Mouse (Mus musculus) midbrain, postnatal 0 days (tissue): ENCODE measurements around the gene Hrct1. TPM values are rescaled to one million over a fixed set of nuclear protein-coding genes. Genes with fewer than 3 reads are reported as not detected.
A peak's percentile ranks its signal among the peaks of the same experiment; 100 is the strongest.

Source experiments
- ATAC-seq: fragments of 200-750 bp; cut with Nextera tagmentation; 2 replicates; pipeline ENCODE4 v1.8.0; 2017; ENCODE audit warnings: moderate number of reproducible peaks, mild to moderate bottlenecking, moderate TSS enrichment, moderate library complexity; ENCODE audit not compliant: low FRiP score
- DNase-seq: peaks from one replicate; pipeline ENCODE4 v3.0.0-alpha.2; 2015; ENCODE audit warnings: low spot score
- H3K27ac ChIP-seq: fragments of 300-500 bp; sonication (generic); 2 replicates; pipeline ENCODE4 v1.5.1; 2014; ENCODE audit warnings: low read depth, mild to moderate bottlenecking, low read length, mixed read lengths
- H3K27me3 ChIP-seq: fragments of 300-500 bp; sonication (generic); 2 replicates; pipeline ENCODE4 v1.6.1; 2014; ENCODE audit warnings: low read length, control low read depth, mixed read lengths; ENCODE audit not compliant: insufficient read depth
- H3K36me3 ChIP-seq: fragments of 300-500 bp; sonication (generic); 2 replicates; pipeline ENCODE4 v1.6.1; 2014; ENCODE audit warnings: low read length, control low read depth, mixed read lengths; ENCODE audit not compliant: insufficient read depth
- H3K4me1 ChIP-seq: fragments of 300-500 bp; sonication (generic); 2 replicates; pipeline ENCODE4 v1.6.1; 2014; ENCODE audit warnings: mild to moderate bottlenecking, control low read depth, antibody characterized with exemption, low read length, mixed read lengths; ENCODE audit not compliant: insufficient read depth
- H3K4me2 ChIP-seq: fragments of 300-500 bp; sonication (generic); 2 replicates; pipeline ENCODE4 v1.6.1; 2014; ENCODE audit warnings: low read depth, mild to moderate bottlenecking, low read length, mixed read lengths; ENCODE audit not compliant: poor library complexity, severe bottlenecking
- H3K4me3 ChIP-seq: fragments of 300-500 bp; sonication (generic); 2 replicates; pipeline ENCODE4 v1.5.1; 2014; ENCODE audit warnings: low read depth, mild to moderate bottlenecking, low read length, moderate library complexity
- H3K9ac ChIP-seq: fragments of 300-500 bp; sonication (generic); replicated peaks from 2 replicates; pipeline ENCODE4 v1.6.1; 2014; ENCODE audit warnings: mild to moderate bottlenecking, low read length, moderate library complexity, mixed read lengths; ENCODE audit not compliant: poor library complexity, severe bottlenecking
- H3K9me3 ChIP-seq: fragments of 300-500 bp; sonication (generic); 2 replicates; pipeline ENCODE4 v1.6.1; 2016; ENCODE audit warnings: low read length, control low read depth
- CTCF ChIP-seq: IDR thresholded peaks from 2 replicates; pipeline ENCODE4 v1.5.1; 2016; ENCODE audit warnings: antibody characterized with exemption, mild to moderate bottlenecking
- WGBS: fragments of 180-500 bp; shearing (Covaris S2); extraction: QIAGEN DNeasy Blood & Tissue Kit; methylation state at CpG from one replicate; pipeline ENCODE4 v1.1.7; 2014; 5-methylcytosine and 5-hydroxymethylcytosine counted together
- polyA plus RNA-seq: library from polyadenylated mRNA; unstranded; fragments of >200 nt; fragmentation: Nextera tagmentation; extraction: Ambion mirVana; gene quantifications from 2 replicates; pipeline ENCODE4 v1.2.1, GENCODE M21; 2015
- total RNA-seq: library from RNA; depleted of rRNA; stranded (reverse); fragments of >200 nt; gene quantifications from 2 replicates; pipeline ENCODE4 v1.2.3, GENCODE M21; 2014; rRNA removed

Gene Hrct1
- total and polyA plus RNA-seq, 2 experiments from 2014 or later = 0.72 to 1.1 TPM

DNA sequence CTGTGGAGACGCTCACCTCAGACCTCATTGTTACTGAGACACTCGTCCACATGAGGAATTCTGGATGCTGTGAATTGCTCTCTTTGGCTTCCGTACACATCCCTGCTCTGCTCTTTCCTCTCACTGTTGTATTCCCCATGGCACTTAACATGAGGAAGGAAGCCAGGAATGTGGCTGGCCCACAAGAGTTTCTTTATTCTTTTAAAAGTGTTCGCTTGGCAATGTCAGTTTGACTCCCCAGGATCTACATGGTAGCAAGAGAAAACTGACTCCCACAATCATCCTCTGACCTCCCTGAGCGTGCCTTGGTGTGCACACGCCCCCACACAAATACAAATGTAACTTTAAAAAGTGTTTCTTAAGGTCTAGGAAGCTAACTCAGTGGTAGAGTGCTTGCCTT lies 44.6 kb downstream of the Hrct1 start:
- H3K36me3 ChIP-seq = no peaks in the 10 kb centered on the region
- DNase-seq (peak; percentile 5), ATAC-seq (no peak)
- H3K27me3 ChIP-seq = no peaks in the 10 kb centered on the region
- H3K27ac ChIP-seq = no peak overlapping the region
- H3K4me3 ChIP-seq = no peak overlapping the region
- WGBS = 58% methylated on average over 6 of the region's 6 CpGs
- H3K4me1 ChIP-seq = no peaks in the 10 kb centered on the region
- no peaks in the 10 kb centered on the region for H3K9me3 ChIP-seq
- no peak overlapping the region for H3K9ac ChIP-seq
- H3K4me2 ChIP-seq = no peak overlapping the region
- TF ChIP-seq CTCF = no peak

DNA sequence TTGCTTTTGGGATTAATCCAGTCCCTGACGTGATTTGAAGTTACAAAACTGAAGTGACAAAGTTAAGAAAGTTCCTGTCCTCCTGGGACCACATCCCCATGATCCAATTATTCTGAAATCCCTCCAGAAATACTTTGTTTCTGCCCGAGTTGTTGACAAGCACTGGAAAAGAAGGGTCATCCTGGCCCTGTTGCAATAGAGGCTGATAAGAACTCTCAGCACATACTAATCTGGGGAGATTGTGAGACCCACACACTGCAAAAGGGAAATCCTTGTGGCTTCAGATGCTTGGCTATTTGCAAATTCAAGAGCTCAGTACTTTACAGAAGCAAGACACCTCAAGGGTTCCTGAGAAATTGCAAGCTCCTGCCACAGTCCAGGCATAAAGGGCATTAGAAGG lies 45.3 kb downstream of the Hrct1 start:
- H3K27ac ChIP-seq = no peak overlapping the region
- H3K36me3 ChIP-seq = no peaks in the 10 kb centered on the region
- whole genome bisulfite sequencing = 24% methylated on average over 2 of the region's 2 CpGs
- no peak overlapping the region for H3K9ac ChIP-seq
- no peak overlapping the region for H3K4me2 ChIP-seq
- H3K27me3 ChIP-seq = no peaks in the 10 kb centered on the region
- H3K9me3 ChIP-seq = no peaks in the 10 kb centered on the region
- ATAC-seq (no peak), DNase-seq (no peak)
- no peak for TF ChIP-seq CTCF
- H3K4me3 ChIP-seq = no peak overlapping the region
- no peaks in the 10 kb centered on the region for H3K4me1 ChIP-seq

Other genes with a start within 250 kb of the Hrct1 start
- not detected in 2 replicates for gene Sit1, start 243.5 kb upstream of the Hrct1 start, total RNA-seq
- gene Sit1, start 243.5 kb upstream of the Hrct1 start, polyA plus RNA-seq = not detected in 2 replicates
- 74.0 and 77.4 TPM in 2 replicates for gene Ccdc107, start 234.3 kb upstream of the Hrct1 start, total RNA-seq
- gene Ccdc107, start 234.3 kb upstream of the Hrct1 start, polyA plus RNA-seq = 107 and 120 TPM in 2 replicates
- gene Arhgef39, start 227.5 kb upstream of the Hrct1 start, total RNA-seq = 1.3 and 16.1 TPM in 2 replicates
- 2.3 and 2.8 TPM in 2 replicates for gene Arhgef39, start 227.5 kb upstream of the Hrct1 start, polyA plus RNA-seq
- gene Car9, start 220.2 kb upstream of the Hrct1 start, total RNA-seq = 0.05 and 0.52 TPM in 2 replicates
- 0.69 and 1.1 TPM in 2 replicates for gene Car9, start 220.2 kb upstream of the Hrct1 start, polyA plus RNA-seq
- gene Tpm2, start 203.4 kb upstream of the Hrct1 start, total RNA-seq = 1.5 and 3.1 TPM in 2 replicates
- 6.2 and 6.6 TPM in 2 replicates for gene Tpm2, start 203.4 kb upstream of the Hrct1 start, polyA plus RNA-seq
- 45.4 and 50.4 TPM in 2 replicates for gene Creb3, start 164.9 kb upstream of the Hrct1 start, total RNA-seq
- gene Creb3, start 164.9 kb upstream of the Hrct1 start, polyA plus RNA-seq = 85.2 and 91.2 TPM in 2 replicates
- 41.3 and 44.4 TPM in 2 replicates for gene Tln1, start 164.5 kb upstream of the Hrct1 start, total RNA-seq
- 72.4 and 75.7 TPM in 2 replicates for gene Tln1, start 164.5 kb upstream of the Hrct1 start, polyA plus RNA-seq
- 20.6 and 22.6 TPM in 2 replicates for gene Rgp1, start 148.5 kb upstream of the Hrct1 start, total RNA-seq
- gene Rgp1, start 148.5 kb upstream of the Hrct1 start, polyA plus RNA-seq = 12.3 and 12.4 TPM in 2 replicates
- gene Gba2, start 148.3 kb upstream of the Hrct1 start, total RNA-seq = 29.3 and 56.4 TPM in 2 replicates
- 47.5 and 50.6 TPM in 2 replicates for gene Gba2, start 148.3 kb upstream of the Hrct1 start, polyA plus RNA-seq
- not detected in 2 replicates for gene Msmp, start 142.7 kb upstream of the Hrct1 start, total RNA-seq
- 1.4 and 2.5 TPM in 2 replicates for gene Msmp, start 142.7 kb upstream of the Hrct1 start, polyA plus RNA-seq
- 28.2 and 30.5 TPM in 2 replicates for gene Npr2, start 95.3 kb upstream of the Hrct1 start, total RNA-seq
- 8.1 and 8.6 TPM in 2 replicates for gene Npr2, start 95.3 kb upstream of the Hrct1 start, polyA plus RNA-seq
- 9.3 and 10.2 TPM in 2 replicates for gene Spag8, start 73.6 kb upstream of the Hrct1 start, total RNA-seq
- 7.3 and 8.5 TPM in 2 replicates for gene Spag8, start 73.6 kb upstream of the Hrct1 start, polyA plus RNA-seq
- 51.6 and 60.7 TPM in 2 replicates for gene Hint2, start 70.7 kb upstream of the Hrct1 start, total RNA-seq
- 80.1 and 83.1 TPM in 2 replicates for gene Hint2, start 70.7 kb upstream of the Hrct1 start, polyA plus RNA-seq
- 28.7 and 30.0 TPM in 2 replicates for gene Tmem8b, start 58.2 kb upstream of the Hrct1 start, total RNA-seq
- gene Tmem8b, start 58.2 kb upstream of the Hrct1 start, polyA plus RNA-seq = 9.3 and 13.7 TPM in 2 replicates
- 0.09 TPM in 1 of 2 replicates, not detected in the other for gene Fam221b, start 58.0 kb upstream of the Hrct1 start, total RNA-seq
- 1.4 and 1.5 TPM in 2 replicates for gene Fam221b, start 58.0 kb upstream of the Hrct1 start, polyA plus RNA-seq
- 0.09 TPM in 1 of 2 replicates, not detected in the other for gene Olfr70, start 26.4 kb upstream of the Hrct1 start, total RNA-seq
- gene Olfr70, start 26.4 kb upstream of the Hrct1 start, polyA plus RNA-seq = not detected in 2 replicates
- gene Olfr71, start 16.9 kb upstream of the Hrct1 start, total RNA-seq = not detected in 2 replicates
- not detected in 2 replicates for gene Olfr71, start 16.9 kb upstream of the Hrct1 start, polyA plus RNA-seq
- gene Spaar, start 2.8 kb downstream of the Hrct1 start, total RNA-seq = not detected in 2 replicates
- gene Spaar, start 2.8 kb downstream of the Hrct1 start, polyA plus RNA-seq = 0.07 and 0.28 TPM in 2 replicates
- not detected in 2 replicates for gene Olfr159, start 43.8 kb downstream of the Hrct1 start, total RNA-seq
- not detected in 2 replicates for gene Olfr159, start 43.8 kb downstream of the Hrct1 start, polyA plus RNA-seq
- gene Olfr156, start 96.7 kb downstream of the Hrct1 start, total RNA-seq = not detected in 2 replicates
- gene Olfr156, start 96.7 kb downstream of the Hrct1 start, polyA plus RNA-seq = not detected in 2 replicates
- not detected in 2 replicates for gene Olfr157, start 113.0 kb downstream of the Hrct1 start, total RNA-seq
- not detected in 2 replicates for gene Olfr157, start 113.0 kb downstream of the Hrct1 start, polyA plus RNA-seq
- gene Olfr155, start 124.4 kb downstream of the Hrct1 start, total RNA-seq = not detected in 2 replicates
- not detected in 2 replicates for gene Olfr155, start 124.4 kb downstream of the Hrct1 start, polyA plus RNA-seq
- 6.0 and 7.0 TPM in 2 replicates for gene Reck, start 148.3 kb downstream of the Hrct1 start, total RNA-seq
- 3.8 and 3.9 TPM in 2 replicates for gene Reck, start 148.3 kb downstream of the Hrct1 start, polyA plus RNA-seq
- gene Glipr2, start 230.2 kb downstream of the Hrct1 start, total RNA-seq = 18.2 and 20.7 TPM in 2 replicates
- gene Glipr2, start 230.2 kb downstream of the Hrct1 start, polyA plus RNA-seq = 16.3 and 16.5 TPM in 2 replicates